Mouse (Mus musculus) ovary, postnatal 36 days (tissue): ENCODE measurements around the gene Polr2j.

ENCODE experiments used
- DNase-seq: peaks from one replicate; pipeline ENCODE4 v3.0.0; 2022; ENCODE audit warnings: low spot score, mixed read lengths

Gene Polr2j

DNA sequence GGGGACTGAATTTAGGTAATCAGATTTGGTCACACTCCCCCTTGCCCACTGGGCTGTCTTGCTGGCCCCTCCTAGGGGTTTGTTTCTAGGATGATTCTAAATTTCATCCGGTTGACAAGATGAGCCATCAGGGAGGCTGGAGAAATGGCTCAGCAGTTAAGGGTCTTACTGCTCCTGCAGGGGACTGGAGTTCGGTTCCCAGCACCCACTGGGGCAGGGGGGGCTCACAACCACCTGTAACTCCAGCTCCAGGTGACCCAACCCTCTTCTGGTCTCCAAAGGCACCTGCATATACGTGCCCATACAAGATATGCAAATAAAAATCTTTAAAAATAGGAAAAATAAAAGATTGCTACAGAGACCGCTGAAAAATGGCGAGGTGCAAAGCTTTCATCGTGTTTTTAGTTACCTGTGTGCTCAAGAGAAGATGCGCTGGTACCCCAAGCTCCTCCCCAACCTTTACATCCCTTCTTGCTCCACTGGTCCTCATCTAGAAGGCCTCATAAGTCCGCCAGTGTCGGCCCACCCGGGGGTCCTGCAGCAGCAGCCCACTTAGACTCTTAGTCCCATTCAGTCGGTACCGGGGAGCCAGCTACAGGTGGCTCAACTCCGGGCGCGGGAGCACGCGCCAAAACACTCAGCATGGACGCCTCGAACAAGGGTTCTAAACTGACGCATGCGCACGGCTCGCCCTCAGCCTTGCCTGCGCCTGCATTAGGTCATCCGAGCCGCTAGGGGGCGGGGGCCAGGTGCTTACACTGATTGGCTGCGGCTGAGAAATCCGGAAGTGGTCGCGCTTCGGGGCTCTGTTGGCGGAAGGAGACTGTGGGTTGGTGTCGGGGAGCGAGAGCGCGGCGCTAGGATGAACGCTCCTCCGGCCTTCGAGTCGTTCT, at the start of gene Polr2j:
Gene Polr2j (plus strand): TSS at position 741 of the 893 bp plus-strand sequence.
- peak; percentile 95 for DNase-seq

DNA sequence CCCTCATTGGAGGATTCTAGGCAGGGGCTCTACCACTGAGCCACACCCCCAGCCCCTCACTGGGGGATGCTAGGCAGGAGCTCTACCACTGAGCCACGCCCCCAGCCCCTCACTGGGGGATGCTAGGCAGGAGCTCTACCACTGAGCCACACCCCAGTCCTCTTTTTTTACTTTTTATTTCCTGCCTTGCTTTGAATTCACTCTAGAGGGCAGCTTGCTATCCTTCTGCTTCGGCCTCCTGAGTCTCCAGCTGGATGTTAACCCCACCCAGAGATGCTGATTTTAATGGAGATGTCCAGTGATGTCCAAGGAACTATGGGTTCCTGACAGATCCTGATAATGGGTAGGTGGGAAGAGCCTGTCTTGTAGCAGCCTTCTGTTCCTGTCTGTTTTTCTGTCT, 47.0 kb upstream of the Polr2j start:
- DNase-seq = no peak

- no peak for DNase-seq
Observed at GRCm38 (mm10) chr5:136073051-136073450, 43.4 kb upstream of the Polr2j start.

DNA sequence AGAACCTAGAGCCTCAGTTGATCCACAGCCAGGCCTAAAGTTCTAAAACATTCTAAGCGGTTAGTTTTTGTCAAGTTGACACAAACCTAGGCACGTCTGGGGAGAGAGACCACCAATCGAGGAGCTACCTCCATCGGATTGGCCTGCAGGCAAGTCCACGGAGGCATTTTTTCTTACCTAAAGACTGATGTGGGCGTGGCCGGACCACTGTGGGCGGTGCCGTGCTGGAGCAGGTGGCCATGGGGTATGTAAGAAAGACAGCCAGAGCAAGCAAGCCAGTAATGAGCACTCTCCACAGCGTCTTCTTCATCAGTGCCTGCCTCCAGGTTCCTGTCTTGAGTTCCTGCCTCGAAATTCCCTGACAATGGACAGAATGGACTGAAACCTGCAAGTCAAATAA, 42.9 kb upstream of the Polr2j start:
- DNase-seq = no peak

- DNase-seq = no peak
Observed at GRCm38 (mm10) chr5:136075076-136075475, 41.4 kb upstream of the Polr2j start.

GRCm38 (mm10) chr5:136076284-136076683, 40.1 kb upstream of the Polr2j start:
- no peak for DNase-seq

GRCm38 (mm10) chr5:136077001-136077550, 39.4 kb upstream of the Polr2j start:
- DNase-seq = no peak

- DNase-seq = no peak
Observed at GRCm38 (mm10) chr5:136078136-136078535, 38.3 kb upstream of the Polr2j start.

DNA sequence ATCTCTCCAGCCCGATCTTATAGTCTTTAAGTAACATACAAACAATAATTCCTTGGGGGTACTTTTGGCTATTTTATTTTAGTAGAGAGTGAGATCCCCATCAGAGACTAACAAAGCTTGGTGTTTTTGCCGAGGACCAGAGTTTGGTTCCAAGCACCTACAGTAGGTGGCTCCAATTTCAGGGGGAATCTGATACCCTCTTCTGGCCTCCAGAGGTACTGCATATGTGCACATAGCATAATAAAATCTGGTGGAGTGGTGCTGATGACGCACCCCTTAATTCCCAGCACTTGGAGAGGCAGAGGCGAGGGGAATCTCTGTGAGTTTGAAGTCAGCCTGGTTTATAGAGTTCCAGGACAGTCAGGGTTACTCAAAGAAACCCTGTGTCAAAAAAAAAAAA, 34.1 kb upstream of the Polr2j start:
- DNase-seq = no peak

DNA sequence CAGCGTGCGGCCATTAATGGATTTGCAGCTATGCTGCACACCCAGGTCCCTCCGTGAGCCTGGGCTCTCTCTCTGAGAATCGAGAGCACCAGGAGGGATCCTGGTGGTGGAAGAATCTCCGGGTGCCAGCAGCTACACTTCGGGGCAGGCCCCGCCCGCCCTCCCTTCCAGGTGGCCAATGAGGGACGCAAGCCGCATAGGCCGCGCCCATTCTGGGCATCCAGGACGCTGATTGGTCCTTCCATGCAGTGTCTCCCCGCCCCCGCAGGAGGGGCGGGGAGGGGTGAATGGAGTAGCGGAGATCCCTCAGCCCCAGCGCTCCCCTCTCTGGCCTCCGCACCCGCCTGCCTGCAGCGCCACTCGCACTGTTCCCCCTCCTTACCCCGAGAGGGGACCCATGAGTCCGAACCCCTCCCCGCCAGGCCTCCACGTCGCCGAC, 32.7 kb upstream of the Polr2j start, which contains the start of gene Rasa4:
Gene Rasa4 (plus strand): TSS at position 248 of the 439 bp plus-strand sequence.
- peak; percentile 93 for DNase-seq

- peak; percentile 23 for DNase-seq
Observed at GRCm38 (mm10) chr5:136084144-136084881, 32.1 kb upstream of the Polr2j start.

GRCm38 (mm10) chr5:136084891-136085651, 31.4 kb upstream of the Polr2j start:
- peak; percentile 59 for DNase-seq

DNA sequence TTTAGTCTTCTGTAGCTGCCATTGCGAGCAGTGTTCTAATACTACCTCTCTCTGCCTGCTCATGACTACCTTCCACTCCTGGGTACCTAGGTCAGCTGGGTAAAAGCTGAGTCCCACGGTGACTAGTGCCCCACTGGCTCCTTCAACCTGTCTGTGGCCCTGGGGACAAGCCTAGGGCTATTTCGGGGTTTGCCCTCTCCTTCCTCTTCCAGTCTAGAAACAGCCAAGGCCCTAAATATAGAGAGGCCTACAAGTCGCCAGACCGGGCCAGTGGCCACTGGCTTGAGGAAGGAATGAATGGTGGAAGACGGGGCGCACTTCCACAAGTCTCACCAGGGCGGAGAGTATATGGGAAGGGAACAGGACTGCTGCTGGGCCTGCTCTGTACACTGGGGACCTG, 30.1 kb upstream of the Polr2j start:
- no peak for DNase-seq

DNA sequence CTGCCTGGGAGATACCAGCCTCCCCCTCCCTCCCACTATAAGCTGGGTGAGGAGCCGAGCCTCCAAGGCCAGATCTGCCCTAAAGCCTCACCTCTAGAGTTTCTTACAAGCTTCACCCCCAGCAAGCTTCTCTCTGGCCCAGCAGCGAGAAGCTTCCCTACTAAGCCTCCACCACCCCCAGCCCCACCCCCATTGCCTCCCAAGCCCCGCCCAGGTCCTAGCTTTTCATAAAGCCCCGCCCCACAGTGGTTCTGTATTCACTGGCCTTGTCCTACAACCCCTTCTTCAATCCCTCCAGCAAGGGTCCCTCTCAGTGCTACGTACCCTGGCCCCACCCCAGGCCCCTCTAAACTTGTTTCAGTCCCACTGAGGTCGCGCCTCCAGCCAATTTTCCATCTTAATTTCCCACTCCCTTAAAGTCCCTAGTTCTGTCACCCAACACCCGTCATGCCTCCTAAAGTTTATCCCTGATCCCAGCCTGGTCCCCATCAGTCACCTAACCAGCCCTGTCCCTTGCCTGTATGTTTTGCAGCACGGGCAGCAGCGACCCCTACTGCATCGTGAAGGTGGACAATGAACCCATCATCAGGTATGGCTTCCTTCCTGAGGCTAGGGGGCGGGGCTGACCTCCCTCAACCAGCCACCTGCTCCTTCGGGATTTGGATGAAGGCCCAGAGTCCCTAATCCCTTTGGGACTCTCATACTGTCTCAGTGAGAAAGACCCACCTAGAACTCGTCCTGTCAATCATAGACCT, 27.4 kb upstream of the Polr2j start:
- no peak for DNase-seq

DNA sequence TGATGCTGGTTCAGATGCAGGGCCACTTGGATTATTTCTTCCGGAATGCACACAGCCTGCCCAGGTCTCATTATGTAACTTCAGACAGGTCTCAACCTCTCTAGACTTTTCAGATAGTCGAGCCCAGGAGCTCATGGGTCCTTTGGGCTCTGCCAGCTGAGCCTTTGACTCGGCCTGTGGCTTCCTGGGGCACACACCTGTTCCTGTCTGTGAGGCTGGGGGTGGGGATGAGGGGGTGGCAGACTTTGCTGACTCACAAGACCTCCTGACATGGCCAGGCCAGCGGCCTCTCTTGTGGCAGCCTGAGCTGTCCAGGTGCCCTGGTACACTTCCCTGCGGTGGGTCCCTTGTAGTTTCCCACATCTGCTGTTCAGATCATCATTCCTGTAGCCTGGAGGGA, 24.5 kb upstream of the Polr2j start:
- DNase-seq = no peak

- no peak for DNase-seq
Observed at GRCm38 (mm10) chr5:136094249-136095010, 22.0 kb upstream of the Polr2j start.

- no peak for DNase-seq
Observed at GRCm38 (mm10) chr5:136095089-136095488, 21.3 kb upstream of the Polr2j start.

- DNase-seq = no peak
Observed at GRCm38 (mm10) chr5:136098536-136098935, 17.9 kb upstream of the Polr2j start.

DNA sequence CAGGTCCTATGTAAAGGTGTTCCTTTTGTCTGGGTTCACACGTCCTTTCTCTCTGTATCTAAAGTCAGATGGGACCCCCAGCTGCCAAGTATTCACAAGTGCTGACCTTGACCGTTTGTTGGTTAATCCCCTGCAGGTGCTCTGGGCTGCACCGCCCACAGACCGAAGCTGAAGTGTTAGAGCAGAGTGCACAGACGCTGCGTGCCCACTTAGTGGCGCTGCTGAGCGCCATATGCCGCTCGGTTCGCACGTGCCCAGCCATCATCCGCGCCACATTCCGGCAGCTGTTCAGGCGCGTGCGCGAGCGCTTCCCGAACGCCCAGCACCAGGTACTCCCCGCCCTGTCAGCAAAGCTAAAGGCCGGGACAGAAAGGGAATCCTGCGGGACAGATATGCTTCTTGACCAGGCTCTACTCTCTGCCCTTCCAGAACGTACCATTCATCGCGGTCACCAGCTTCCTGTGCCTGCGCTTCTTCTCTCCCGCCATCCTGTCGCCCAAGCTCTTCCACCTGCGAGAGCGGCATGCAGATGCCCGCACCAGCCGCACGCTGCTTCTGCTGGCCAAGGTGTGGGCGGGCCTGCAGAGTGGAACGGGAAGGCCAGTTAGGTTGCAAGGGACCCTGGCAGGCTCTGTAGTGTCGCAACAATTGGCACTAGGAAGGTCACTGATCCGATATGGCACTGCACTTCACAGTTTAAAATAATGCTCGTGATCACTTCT, 14.2 kb upstream of the Polr2j start:
- DNase-seq = peak; percentile 69

DNA sequence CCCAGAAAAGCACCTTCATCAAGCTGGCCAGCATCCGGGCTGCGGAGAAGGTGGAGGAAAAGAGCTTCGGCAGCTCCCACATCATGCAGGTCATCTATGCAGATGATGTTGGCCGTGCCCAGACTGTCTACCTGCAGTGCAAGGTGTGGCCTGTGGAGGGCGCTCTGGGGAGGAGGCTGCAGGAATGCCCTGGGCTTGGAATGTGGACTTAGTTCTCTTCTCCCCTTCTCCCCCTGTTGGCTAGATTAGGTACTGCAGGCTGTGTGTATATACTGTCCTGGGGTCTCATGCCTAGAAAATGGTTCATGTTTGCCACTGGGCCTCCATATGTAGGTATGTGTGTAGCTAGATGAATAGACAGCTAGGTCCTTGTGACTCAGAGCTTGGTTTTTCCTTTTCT, 11.9 kb upstream of the Polr2j start:
- no peak for DNase-seq
